Mouse (Mus musculus): ENCODE results near the gene Krtap1-4.
A peak's percentile ranks its signal among the peaks of the same experiment; 100 is the strongest.
"Not testable (repeated sequence)": the region's sequence is repeated elsewhere in the genome, so short reads cannot be mapped to it uniquely, and the experiment has no call there.

Gene Krtap1-4

GRCm38 (mm10) chr11:99583245-99583704 is at the start of gene Krtap1-4:
Krtap1-4 (minus strand) TSS chr11:99583654.
- DNase-seq (ENCODE audit: low spot score): no peak

- no peak for DNase-seq (ENCODE audit: low spot score)
Measured at GRCm38 (mm10) chr11:99630890-99631289, 47.4 kb upstream of the Krtap1-4 start.

GRCm38 (mm10) chr11:99628138-99628537 is 44.7 kb upstream of the Krtap1-4 start, which contains the start of gene Krtap4-1:
Krtap4-1 (minus strand) TSS chr11:99628238.
- DNase-seq (ENCODE audit: low spot score): no peak

GRCm38 (mm10) chr11:99620335-99620734 is 36.9 kb upstream of the Krtap1-4 start, which contains the start of gene Gm11562:
Gm11562 (minus strand) TSS chr11:99620435.
- DNase-seq (ENCODE audit: low spot score): no peak

GRCm38 (mm10) chr11:99614796-99615363 is 31.4 kb upstream of the Krtap1-4 start, which contains the start of gene Krtap2-4:
Krtap2-4 (minus strand) TSS chr11:99614846.
- DNase-seq (ENCODE audit: low spot score): no peak

GRCm38 (mm10) chr11:99610089-99610488 is 26.6 kb upstream of the Krtap1-4 start, which contains the start of gene Gm11937:
Gm11937 (minus strand) TSS chr11:99610189.
- DNase-seq (ENCODE audit: low spot score): not testable (repeated sequence)

- no peak for DNase-seq (ENCODE audit: low spot score)
Measured at GRCm38 (mm10) chr11:99609126-99609525, 25.7 kb upstream of the Krtap1-4 start.

- DNase-seq (ENCODE audit: low spot score): not testable (repeated sequence)
Measured at GRCm38 (mm10) chr11:99603208-99603607, 19.8 kb upstream of the Krtap1-4 start, which contains the start of gene Gm11938. Gm11938 (minus strand) TSS chr11:99603308.

GRCm38 (mm10) chr11:99597742-99598141 is 14.3 kb upstream of the Krtap1-4 start, which contains the start of gene Krtap9-3:
Krtap9-3 (minus strand) TSS chr11:99598105.
- not testable (repeated sequence) for DNase-seq (ENCODE audit: low spot score)

GRCm38 (mm10) chr11:99590981-99591380 is 7.5 kb upstream of the Krtap1-4 start, which contains the start of gene Krtap1-3:
Krtap1-3 (minus strand) TSS chr11:99591339.
- no peak for DNase-seq (ENCODE audit: low spot score)

GRCm38 (mm10) chr11:99585096-99585495 is 1.6 kb upstream of the Krtap1-4 start:
- DNase-seq (ENCODE audit: low spot score): no peak

- no peak for DNase-seq (ENCODE audit: low spot score)
Measured at GRCm38 (mm10) chr11:99581564-99581963, 1.9 kb downstream of the Krtap1-4 start.

- DNase-seq (ENCODE audit: low spot score): no peak
Measured at GRCm38 (mm10) chr11:99581051-99581450, 2.4 kb downstream of the Krtap1-4 start.

GRCm38 (mm10) chr11:99580636-99581035 is 2.8 kb downstream of the Krtap1-4 start, which contains the start of gene Krtap1-5:
Krtap1-5 (minus strand) TSS chr11:99581016.
- DNase-seq (ENCODE audit: low spot score): no peak

- peak; percentile 7 for DNase-seq (ENCODE audit: low spot score)
Measured at GRCm38 (mm10) chr11:99574106-99574505, 9.3 kb downstream of the Krtap1-4 start.

- DNase-seq (ENCODE audit: low spot score): no peak
Measured at GRCm38 (mm10) chr11:99573164-99573563, 10.3 kb downstream of the Krtap1-4 start.

GRCm38 (mm10) chr11:99566530-99566929 is 16.9 kb downstream of the Krtap1-4 start, which contains the start of gene Krtap3-1:
Krtap3-1 (minus strand) TSS chr11:99566630.
- DNase-seq (ENCODE audit: low spot score): no peak

GRCm38 (mm10) chr11:99562580-99562979 is 20.9 kb downstream of the Krtap1-4 start:
- no peak for DNase-seq (ENCODE audit: low spot score)

- DNase-seq (ENCODE audit: low spot score): no peak
Measured at GRCm38 (mm10) chr11:99559366-99559765, 24.1 kb downstream of the Krtap1-4 start, which contains the start of gene Gm11939. Gm11939 (minus strand) TSS chr11:99559466.

- DNase-seq (ENCODE audit: low spot score): no peak
Measured at GRCm38 (mm10) chr11:99557976-99558745, 25.3 kb downstream of the Krtap1-4 start.

GRCm38 (mm10) chr11:99556753-99557152 is 26.7 kb downstream of the Krtap1-4 start, which contains the start of gene Krtap3-2:
Krtap3-2 (minus strand) TSS chr11:99556853.
- DNase-seq (ENCODE audit: low spot score): no peak

- DNase-seq (ENCODE audit: low spot score): no peak
Measured at GRCm38 (mm10) chr11:99556195-99556594, 27.3 kb downstream of the Krtap1-4 start.

All from spleen, adult 12 weeks (tissue).